Mouse (Mus musculus) stomach, embryonic 15.5 days (tissue): ENCODE measurements around the gene Gzmd. TPM values are rescaled to one million over a fixed set of nuclear protein-coding genes. Genes with fewer than 3 reads are reported as not detected.
"Not testable (repeated sequence)": the region's sequence is repeated elsewhere in the genome, so short reads cannot be mapped to it uniquely, and the experiment has no call there.

Source experiments
- ATAC-seq: fragments of 200-750 bp; cut with Nextera tagmentation; 2 replicates; pipeline ENCODE4 v1.8.0; 2017; ENCODE audit warnings: low read depth, moderate number of reproducible peaks, moderate TSS enrichment; ENCODE audit not compliant: insufficient read depth, low FRiP score
- H3K27ac ChIP-seq: fragments of 300-500 bp; sonication (generic); 2 replicates; pipeline ENCODE4 v1.5.1; 2015; ENCODE audit warnings: mild to moderate bottlenecking, inconsistent platforms
- H3K27me3 ChIP-seq: fragments of 300-500 bp; sonication (generic); replicated peaks from 2 replicates; pipeline ENCODE4 v1.6.1; 2015; ENCODE audit warnings: inconsistent platforms
- H3K36me3 ChIP-seq: fragments of 300-500 bp; sonication (generic); 2 replicates; pipeline ENCODE4 v1.6.1; 2015; ENCODE audit warnings: inconsistent platforms
- H3K4me1 ChIP-seq: fragments of 300-500 bp; sonication (generic); 2 replicates; pipeline ENCODE4 v1.6.1; 2015; ENCODE audit warnings: inconsistent platforms
- H3K4me2 ChIP-seq: fragments of 300-500 bp; sonication (generic); 2 replicates; pipeline ENCODE4 v1.6.1; 2015; ENCODE audit warnings: mild to moderate bottlenecking, inconsistent platforms
- H3K4me3 ChIP-seq: fragments of 300-500 bp; sonication (generic); replicated peaks from 2 replicates; pipeline ENCODE4 v1.5.1; 2015; ENCODE audit warnings: inconsistent platforms
- H3K9ac ChIP-seq: fragments of 300-500 bp; sonication (generic); 2 replicates; pipeline ENCODE4 v1.6.1; 2015; ENCODE audit warnings: inconsistent platforms
- H3K9me3 ChIP-seq: fragments of 300-500 bp; sonication (generic); 2 replicates; pipeline ENCODE4 v1.6.1; 2016; ENCODE audit warnings: inconsistent platforms
- WGBS: fragments of 180-500 bp; shearing (Covaris S2); methylation state at CpG from one replicate; pipeline ENCODE4 v1.1.7; 2015; 5-methylcytosine and 5-hydroxymethylcytosine counted together
- polyA plus RNA-seq: library from polyadenylated mRNA; unstranded; fragments of >200 nt; fragmentation: Nextera tagmentation; extraction: Ambion mirVana; gene quantifications from 2 replicates; pipeline ENCODE4 v1.2.1, GENCODE M21; 2015

The Gzmd gene
- polyA plus RNA-seq, 1 experiment from 2014 or later: not detected

GRCm38 (mm10) chr14:56115531-56116310 lies 16.7 kb downstream of the Gzmd start:
- ATAC-seq, H3K27ac ChIP-seq, H3K9ac ChIP-seq, H3K36me3 ChIP-seq, H3K9me3 ChIP-seq, H3K4me2 ChIP-seq, H3K27me3 ChIP-seq, H3K4me1 ChIP-seq, H3K4me3 ChIP-seq: not testable (repeated sequence)
- 87% methylated on average over 33 of the region's 33 CpGs for WGBS

- H3K4me1 ChIP-seq: peaks cover 2% of the 10 kb centered on the region; the same call in 1 of the 2 replicates
- H3K27ac ChIP-seq: no peak overlapping the region
- H3K36me3 ChIP-seq: no peaks in the 10 kb centered on the region
- H3K4me2 ChIP-seq: no peak overlapping the region
- no peaks in the 10 kb centered on the region for H3K9me3 ChIP-seq
- no peak overlapping the region for H3K9ac ChIP-seq
- no peak for ATAC-seq
- WGBS: 80% methylated on average over 13 of the region's 13 CpGs
- no peaks in the 10 kb centered on the region for H3K27me3 ChIP-seq
- H3K4me3 ChIP-seq: no peak overlapping the region
These were observed 26.8 kb downstream of the Gzmd start for GRCm38 (mm10) chr14:56105447-56106180.

DNA sequence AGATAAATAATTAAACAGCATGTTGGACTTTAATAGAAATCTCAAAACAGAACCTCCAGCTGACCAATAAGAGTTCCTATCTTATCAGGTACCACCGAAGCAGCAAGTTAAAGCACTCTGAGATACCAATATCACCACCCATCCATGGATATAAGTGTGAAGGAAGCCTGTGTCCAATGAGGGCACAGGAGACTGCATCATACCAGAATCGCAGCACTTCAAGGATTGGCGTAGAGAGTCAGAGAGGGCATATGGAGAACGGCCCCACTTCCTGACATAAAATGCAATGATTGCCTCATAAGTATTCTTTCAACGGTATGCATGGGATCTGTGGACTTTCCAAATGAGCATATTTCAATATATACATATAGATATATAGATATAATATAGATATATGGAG lies 27.4 kb downstream of the Gzmd start:
- no peak for ATAC-seq
- 81% methylated on average over 5 of the region's 5 CpGs for WGBS
- H3K9ac ChIP-seq: no peak overlapping the region

GRCm38 (mm10) chr14:56103452-56103851 lies 29.0 kb downstream of the Gzmd start:
- H3K27ac ChIP-seq: no peak overlapping the region
- 53% methylated on average over 3 of the region's 3 CpGs for WGBS

More for the DNA sequence above, 27.4 kb downstream of the Gzmd start:
- Histone ChIP-seq H3K9me3 (no peaks in the 10 kb centered on the region), H3K36me3 (no peaks in the 10 kb centered on the region), H3K27me3 (no peaks in the 10 kb centered on the region), H3K27ac (no peak overlapping the region), H3K4me1 (peaks cover 2% of the 10 kb centered on the region; the same call in 1 of the 2 replicates), H3K4me3 (no peak overlapping the region), H3K4me2 (no peak overlapping the region)

GRCm38 (mm10) chr14:56102386-56102785 lies 30.0 kb downstream of the Gzmd start, which contains the start of gene Ctsg:
Ctsg (minus strand) TSS chr14:56102574.
- no peak within 1 kb of the TSS for H3K27ac ChIP-seq
- H3K36me3 ChIP-seq: no peaks in the 10 kb centered on the region
- H3K27me3 ChIP-seq: no peaks in the 10 kb centered on the region
- no peaks in the 10 kb centered on the region for H3K9me3 ChIP-seq
- no peak within 1 kb of the TSS for H3K9ac ChIP-seq
- H3K4me3 ChIP-seq: no peak within 1 kb of the TSS
- 65% methylated on average over 10 of the region's 10 CpGs for WGBS
- peaks cover 2% of the 10 kb centered on the region; the same call in 1 of the 2 replicates for H3K4me1 ChIP-seq
- H3K4me2 ChIP-seq: no peak within 1 kb of the TSS
- ATAC-seq: no peak

More at GRCm38 (mm10) chr14:56103452-56103851, 29.0 kb downstream of the Gzmd start:
- no peak for ATAC-seq
- no peak overlapping the region for H3K9ac ChIP-seq
- H3K4me2 ChIP-seq: no peak overlapping the region
- H3K4me1 ChIP-seq: peaks cover 2% of the 10 kb centered on the region; the same call in 1 of the 2 replicates
- H3K36me3 ChIP-seq: no peaks in the 10 kb centered on the region
- H3K27me3 ChIP-seq: no peaks in the 10 kb centered on the region
- no peaks in the 10 kb centered on the region for H3K9me3 ChIP-seq
- H3K4me3 ChIP-seq: no peak overlapping the region

- no peak overlapping the region for H3K27ac ChIP-seq
- 82% methylated on average over 4 of the region's 4 CpGs for WGBS
- H3K4me2 ChIP-seq: no peak overlapping the region
- no peaks in the 10 kb centered on the region for H3K27me3 ChIP-seq
- H3K4me1 ChIP-seq: peaks cover 2% of the 10 kb centered on the region; the same call in 1 of the 2 replicates
- H3K9me3 ChIP-seq: no peaks in the 10 kb centered on the region
- no peak for ATAC-seq
- H3K9ac ChIP-seq: no peak overlapping the region
- no peak overlapping the region for H3K4me3 ChIP-seq
- no peaks in the 10 kb centered on the region for H3K36me3 ChIP-seq
These were observed 33.5 kb downstream of the Gzmd start for GRCm38 (mm10) chr14:56098940-56099339.

DNA sequence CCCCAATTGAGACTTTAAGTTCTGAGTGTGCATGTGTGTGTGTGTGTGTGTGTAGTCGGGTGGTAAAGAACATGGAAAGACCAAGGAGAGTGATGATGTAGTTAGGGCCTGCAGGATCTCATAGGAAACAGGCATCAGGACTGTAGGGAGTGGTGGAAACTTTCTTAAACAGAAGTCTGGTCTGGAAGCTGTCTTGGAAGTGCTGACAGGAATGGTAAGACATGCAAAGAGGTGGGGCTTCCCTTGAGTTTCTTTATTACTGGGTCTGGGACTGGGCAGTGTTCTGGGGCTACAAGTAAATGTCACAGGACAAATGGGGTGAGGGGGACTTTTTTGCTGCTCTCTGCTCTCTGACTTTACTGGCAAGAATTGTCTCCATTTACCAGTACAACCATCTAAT lies 34.8 kb downstream of the Gzmd start:
- H3K4me3 ChIP-seq: no peak overlapping the region
- no peak overlapping the region for H3K27ac ChIP-seq
- no peak overlapping the region for H3K9ac ChIP-seq
- ATAC-seq: no peak
- H3K27me3 ChIP-seq: no peaks in the 10 kb centered on the region
- H3K4me1 ChIP-seq: peaks cover 2% of the 10 kb centered on the region; the same call in 1 of the 2 replicates
- no peak overlapping the region for H3K4me2 ChIP-seq
- WGBS: 66% methylated on average over 1 of the region's 1 CpGs
- no peaks in the 10 kb centered on the region for H3K9me3 ChIP-seq
- no peaks in the 10 kb centered on the region for H3K36me3 ChIP-seq

DNA sequence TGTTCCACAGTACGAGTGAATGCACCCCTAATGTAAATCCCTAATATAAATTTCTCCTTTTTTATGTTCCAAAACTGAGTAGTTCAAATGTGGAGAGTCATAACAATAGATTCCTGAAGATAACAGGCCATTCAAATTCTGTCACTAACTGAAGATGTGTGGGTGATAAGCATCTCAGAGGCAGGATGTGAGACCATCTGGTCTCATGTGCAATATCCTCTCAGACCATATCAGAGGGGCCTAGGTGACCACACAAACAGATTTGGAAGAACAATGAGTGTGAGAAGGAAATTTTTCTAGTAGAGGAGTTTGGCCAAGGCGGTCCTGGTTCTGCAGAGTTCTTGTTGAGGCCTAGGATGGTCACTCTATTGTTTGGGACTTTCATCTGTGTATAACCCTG lies 39.1 kb downstream of the Gzmd start:
- Histone ChIP-seq H3K27me3 (no peaks in the 10 kb centered on the region), H3K4me2 (no peak overlapping the region)

DNA sequence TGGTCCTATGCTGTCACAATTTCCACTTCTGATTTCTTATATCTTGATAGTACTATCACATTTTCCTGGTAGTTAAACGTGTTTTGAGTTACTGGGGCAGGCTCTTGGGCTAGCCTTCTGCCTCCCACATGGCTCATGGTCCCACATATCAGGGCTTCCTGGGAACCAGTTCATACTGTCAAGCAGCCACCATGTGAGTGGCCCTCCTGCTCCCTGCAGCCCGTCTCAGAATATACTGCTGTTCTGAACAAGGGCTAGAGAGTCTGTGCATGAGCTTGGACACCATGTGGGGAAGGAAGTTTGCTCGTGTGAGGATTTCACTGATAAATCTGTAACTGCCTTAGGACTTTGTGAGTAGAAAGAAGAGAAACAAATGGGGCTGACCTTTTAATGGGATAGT lies 45.7 kb downstream of the Gzmd start:
- no peak for ATAC-seq
- H3K4me2 ChIP-seq: no peak overlapping the region
- no peak overlapping the region for H3K4me3 ChIP-seq
- H3K27me3 ChIP-seq: no peaks in the 10 kb centered on the region
- 67% methylated on average over 3 of the region's 3 CpGs for WGBS
- no peaks in the 10 kb centered on the region for H3K36me3 ChIP-seq
- H3K9ac ChIP-seq: no peak overlapping the region
- no peak overlapping the region for H3K27ac ChIP-seq
- no peaks in the 10 kb centered on the region for H3K9me3 ChIP-seq
- H3K4me1 ChIP-seq: no peaks in the 10 kb centered on the region

More for the DNA sequence above, 39.1 kb downstream of the Gzmd start:
- ATAC-seq: no peak
- 65% methylated on average over 2 of the region's 2 CpGs for WGBS
- Histone ChIP-seq H3K9me3 (no peaks in the 10 kb centered on the region), H3K9ac (no peak overlapping the region), H3K36me3 (no peaks in the 10 kb centered on the region), H3K4me3 (no peak overlapping the region), H3K4me1 (no peaks in the 10 kb centered on the region), H3K27ac (no peak overlapping the region)

GRCm38 (mm10) chr14:56085167-56085566 lies 47.2 kb downstream of the Gzmd start, which contains the start of gene Mcpt8:
Mcpt8 (minus strand) TSS chr14:56085273.
- Histone ChIP-seq H3K36me3 (no peaks in the 10 kb centered on the region), H3K9me3 (no peaks in the 10 kb centered on the region), H3K4me3 (no peak within 1 kb of the TSS), H3K27me3 (no peaks in the 10 kb centered on the region), H3K4me2 (no peak within 1 kb of the TSS), H3K9ac (no peak within 1 kb of the TSS), H3K4me1 (no peaks in the 10 kb centered on the region), H3K27ac (no peak within 1 kb of the TSS)
- 84% methylated on average over 2 of the region's 2 CpGs for WGBS
- no peak for ATAC-seq

DNA sequence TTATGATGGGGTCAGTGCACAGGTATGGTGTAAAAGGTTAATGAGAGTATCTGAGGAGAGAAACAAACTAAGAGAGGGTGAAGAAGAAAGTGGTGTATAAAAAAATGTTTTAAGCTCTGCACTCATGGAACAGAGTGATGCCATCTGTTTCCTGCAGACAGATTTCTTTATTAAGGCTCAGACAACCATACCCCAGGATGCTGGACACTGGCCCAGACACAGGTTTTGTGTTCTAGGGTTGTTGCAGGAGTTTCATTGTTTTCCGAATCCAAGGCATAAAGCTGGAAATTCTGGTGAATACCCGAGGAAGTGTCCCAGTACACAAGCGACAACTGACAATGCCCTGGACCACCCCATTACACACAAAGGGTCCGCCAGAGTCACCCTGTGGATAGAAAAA lies 50.4 kb downstream of the Gzmd start:
- no peak overlapping the region for H3K4me2 ChIP-seq
- WGBS: 89% methylated on average over 4 of the region's 4 CpGs

More for the DNA sequence above, 50.4 kb downstream of the Gzmd start:
- no peaks in the 10 kb centered on the region for H3K9me3 ChIP-seq
- H3K4me1 ChIP-seq: no peaks in the 10 kb centered on the region
- H3K36me3 ChIP-seq: no peaks in the 10 kb centered on the region
- H3K27ac ChIP-seq: no peak overlapping the region
- H3K4me3 ChIP-seq: no peak overlapping the region
- no peaks in the 10 kb centered on the region for H3K27me3 ChIP-seq
- H3K9ac ChIP-seq: no peak overlapping the region
- ATAC-seq: no peak
